Mouse (Mus musculus) layer of hippocampus, adult 2 months (tissue): ENCODE measurements at regions not wholly inside any gene's neighbourhood (a gene's known extent, or its start where the extent isn't known, plus 50 kb on each side); places are given as distances from the start of the nearest gene placed in this dataset.

Source experiments
- DNase-seq, 2 experiments: peaks; one replicate each; pipeline ENCODE4 v3.0.0; 2022; ENCODE audit warnings: low spot score in 2 of 2
- H3K27ac ChIP-seq: fragments of 200-600 bp; 2 replicates; pipeline ENCODE4 v1.8.1; 2022
- H3K4me3 ChIP-seq: fragments of 200-600 bp; 2 replicates; pipeline ENCODE4 v1.8.1; 2022; ENCODE audit warnings: mild to moderate bottlenecking
- CTCF ChIP-seq: fragments of 200-600 bp; conservative IDR thresholded peaks from 2 replicates; pipeline ENCODE4 v1.8.1; 2022; ENCODE audit warnings: antibody characterized with exemption, mild to moderate bottlenecking, moderate library complexity

DNA sequence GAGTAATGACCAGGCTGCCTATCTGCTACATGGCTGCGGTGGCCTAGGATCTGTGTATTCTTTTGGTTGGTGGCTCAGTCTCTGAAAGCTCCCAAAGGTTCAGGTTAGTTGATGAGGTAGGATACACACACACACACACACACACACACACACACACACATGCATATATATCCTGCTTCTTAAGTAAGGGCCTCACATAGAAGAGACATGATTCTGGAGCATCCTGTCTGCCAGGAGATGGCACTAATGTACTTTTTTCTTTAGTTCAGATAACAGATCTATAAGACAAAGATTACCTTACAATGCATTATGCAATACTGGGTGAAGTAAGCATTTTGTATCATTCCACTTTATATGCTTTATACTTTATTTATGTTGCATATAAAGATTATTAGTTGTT lies 149.8 kb downstream of the Ankrd7 start:
- DNase-seq, result no peak
- TF ChIP-seq CTCF, result peak; percentile 69
- H3K4me3 ChIP-seq, result no peak overlapping the region
- H3K27ac ChIP-seq, result no peak overlapping the region

DNA sequence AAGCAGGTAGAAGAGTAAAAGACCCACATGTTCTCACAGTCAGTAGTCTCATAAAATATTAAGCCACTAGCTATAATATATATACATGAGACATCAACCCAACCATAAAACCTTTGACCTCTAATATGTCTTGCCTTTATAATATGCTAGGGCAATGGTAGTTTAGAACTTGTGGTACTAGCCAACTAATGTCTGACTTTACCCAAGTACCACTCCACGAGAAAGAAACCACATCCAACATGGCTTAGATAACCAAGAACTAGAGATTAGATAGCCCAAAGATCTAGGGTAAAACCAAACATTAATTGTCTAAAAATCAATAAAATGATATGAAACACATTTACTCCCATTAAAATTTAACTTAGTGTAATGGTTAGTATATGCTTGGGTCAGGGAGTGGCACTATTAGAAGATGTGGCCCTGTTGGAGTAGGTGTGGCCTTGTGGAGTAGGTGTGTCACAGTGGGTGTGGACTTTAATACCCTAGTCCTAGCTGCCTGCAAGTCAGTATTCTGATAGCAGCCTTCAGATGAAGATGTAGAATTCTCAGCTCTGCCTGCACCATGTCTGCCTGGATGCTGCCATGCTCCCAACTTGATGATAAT lies 152.2 kb downstream of the Ankrd7 start:
- Histone ChIP-seq H3K4me3 (no peak overlapping the region), H3K27ac (no peak overlapping the region)
- no peak for TF ChIP-seq CTCF
- no peak for DNase-seq

DNA sequence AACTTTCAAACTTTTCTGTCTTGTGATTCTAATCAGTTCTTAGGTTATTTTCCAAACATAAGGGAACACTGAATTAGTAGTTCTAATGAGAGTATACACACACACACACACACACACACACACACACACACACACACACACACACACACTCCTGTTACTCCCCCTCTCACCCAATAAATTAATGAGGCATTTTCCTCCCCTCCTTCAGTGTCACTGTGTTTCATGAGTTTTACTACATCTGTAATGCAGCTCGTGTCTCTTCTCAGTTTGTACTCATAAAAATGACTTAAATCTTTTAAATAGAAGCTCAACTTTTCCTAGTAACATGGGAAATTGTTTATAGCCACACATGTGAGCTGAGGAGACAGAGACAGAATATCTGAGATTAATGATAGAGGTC lies 168.2 kb downstream of the Ankrd7 start:
- Histone ChIP-seq H3K4me3 (no peak overlapping the region), H3K27ac (no peak overlapping the region)
- TF ChIP-seq CTCF, result no peak
- DNase-seq, result no peak
